In the genomic region with DNA sequence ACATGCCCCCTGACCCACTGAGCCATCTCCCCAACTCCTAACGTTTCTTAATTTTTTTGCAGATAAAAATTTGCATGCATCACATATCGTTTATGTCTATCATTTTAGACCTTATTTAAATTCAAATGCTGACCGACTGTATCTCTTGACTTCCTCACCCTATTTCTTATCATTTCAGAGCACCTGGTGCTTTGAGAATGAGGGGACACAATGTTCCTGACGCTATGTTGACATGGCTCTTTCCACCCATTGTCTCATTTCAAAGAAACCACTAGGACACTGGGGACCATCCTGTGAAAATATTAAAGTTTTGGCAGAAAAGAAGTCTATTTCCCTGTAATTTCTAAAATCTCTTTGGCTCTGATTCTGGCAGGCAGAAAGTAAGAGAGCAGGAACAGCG, we compare ENCODE assay signal across 18 mouse cellular contexts. TPM values are rescaled to one million over a fixed set of nuclear protein-coding genes. Genes with fewer than 3 reads are reported as not detected.
"Had no signal": no experiment of that assay in that cellular context is flagged by ENCODE, and none has a peak within 500 bp of the region (broad histone marks: within the 10 kb centered on the region; RNA-seq: fewer than 3 reads in every experiment).

No protein-coding gene starts in this region.

- H3K4me3 ChIP-seq: intestine, embryonic 15.5 days; layer of hippocampus, adult 2 months; limb, embryonic 13.5 days; liver, embryonic 15.5 days; midbrain, embryonic 10.5 days; myocyte; neural tube, embryonic 15.5 days had no signal

- H3K27ac ChIP-seq: intestine, embryonic 15.5 days; layer of hippocampus, adult 2 months; limb, embryonic 13.5 days; liver, embryonic 15.5 days; midbrain, embryonic 10.5 days; neural tube, embryonic 15.5 days had no signal

- H3K4me1 ChIP-seq: intestine, embryonic 15.5 days; limb, embryonic 13.5 days; midbrain, embryonic 10.5 days; neural tube, embryonic 15.5 days had no signal

- H3K36me3 ChIP-seq: intestine, embryonic 15.5 days; midbrain, embryonic 10.5 days had no signal

- ATAC-seq: intestine, embryonic 15.5 days had no signal

- H3K4me2 ChIP-seq: intestine, embryonic 15.5 days; limb, embryonic 13.5 days; liver, embryonic 15.5 days; lung, embryonic 14.5 days; neural tube, embryonic 15.5 days had no signal

- H3K27me3 ChIP-seq: intestine, embryonic 15.5 days; limb, embryonic 13.5 days; liver, embryonic 15.5 days; neural tube, embryonic 15.5 days had no signal

- H3K9ac ChIP-seq: intestine, embryonic 15.5 days; limb, embryonic 13.5 days; liver, embryonic 15.5 days; lung, embryonic 14.5 days; neural tube, embryonic 15.5 days had no signal

- DNase-seq: kidney, adult 18-20 months; kidney, postnatal 10 days; kidney, postnatal 4 days; left cerebral cortex, postnatal 4 days; lung, embryonic 14.5 days; midbrain, embryonic 14.5 days; right cerebral cortex, adult 18-20 months; right cerebral cortex, postnatal 25 days; thymus, adult 18-20 months; thymus, postnatal 36 days had no signal

- H3K9me3 ChIP-seq: intestine, embryonic 15.5 days; limb, embryonic 13.5 days; liver, embryonic 15.5 days; midbrain, embryonic 10.5 days; neural tube, embryonic 15.5 days had no signal

RNA-seq across cellular contexts. Expression of gene Fam19a4, which starts 56.7 kb away (rescaled TPM):
- total RNA-seq: layer of hippocampus, adult 2 months had no signal
- polyA plus RNA-seq: liver, embryonic 15.5 days; lung, embryonic 14.5 days; myocyte; small intestine, adult 2 months had no signal
